Mouse (Mus musculus) midbrain, embryonic 13.5 days (tissue): Measurements from ENCODE around the gene Iqcn. TPM values are rescaled to one million over a fixed set of nuclear protein-coding genes. Genes with fewer than 3 reads are reported as not detected.
A peak's percentile ranks its signal among the peaks of the same experiment; 100 is the strongest.

ENCODE experiments used
- ATAC-seq: fragments of 200-750 bp; cut with Nextera tagmentation; 2 replicates; pipeline ENCODE4 v1.8.0; 2017; ENCODE audit warnings: mild to moderate bottlenecking, moderate TSS enrichment, moderate library complexity
- H3K27ac ChIP-seq: fragments of 300-500 bp; sonication (generic); 2 replicates; pipeline ENCODE4 v1.5.1; 2015; ENCODE audit warnings: inconsistent platforms, mild to moderate bottlenecking, moderate library complexity
- H3K27me3 ChIP-seq: fragments of 300-500 bp; sonication (generic); 2 replicates; pipeline ENCODE4 v1.6.1; 2015; ENCODE audit warnings: mild to moderate bottlenecking, inconsistent platforms
- H3K36me3 ChIP-seq: fragments of 300-500 bp; sonication (generic); 2 replicates; pipeline ENCODE4 v1.6.1; 2015; ENCODE audit warnings: mild to moderate bottlenecking, inconsistent platforms
- H3K4me1 ChIP-seq: fragments of 300-500 bp; sonication (generic); replicated peaks from 2 replicates; pipeline ENCODE4 v1.6.1; 2015; ENCODE audit warnings: inconsistent platforms
- H3K4me2 ChIP-seq: fragments of 300-500 bp; sonication (generic); replicated peaks from 2 replicates; pipeline ENCODE4 v1.6.1; 2015; ENCODE audit warnings: moderate library complexity, mild to moderate bottlenecking, inconsistent platforms
- H3K4me3 ChIP-seq: fragments of 300-500 bp; sonication (generic); replicated peaks from 2 replicates; pipeline ENCODE4 v1.5.1; 2015; ENCODE audit warnings: mild to moderate bottlenecking, inconsistent platforms
- H3K9ac ChIP-seq: fragments of 300-500 bp; sonication (generic); replicated peaks from 2 replicates; pipeline ENCODE4 v1.6.1; 2015; ENCODE audit warnings: mild to moderate bottlenecking, inconsistent platforms
- H3K9me3 ChIP-seq: fragments of 300-500 bp; sonication (generic); 2 replicates; pipeline ENCODE4 v1.6.1; 2016; ENCODE audit warnings: mild to moderate bottlenecking, inconsistent platforms
- WGBS: fragments of 180-500 bp; shearing (Covaris S2); methylation state at CpG from one replicate; pipeline ENCODE4 v1.1.7; 2015; 5-methylcytosine and 5-hydroxymethylcytosine counted together
- polyA plus RNA-seq: library from polyadenylated mRNA; unstranded; fragments of >200 nt; fragmentation: Nextera tagmentation; extraction: Ambion mirVana; gene quantifications from 2 replicates; pipeline ENCODE4 v1.2.1, GENCODE M21; 2015

The Iqcn gene
- polyA plus RNA-seq, 1 experiment from 2014 or later: 0.07 TPM

DNA sequence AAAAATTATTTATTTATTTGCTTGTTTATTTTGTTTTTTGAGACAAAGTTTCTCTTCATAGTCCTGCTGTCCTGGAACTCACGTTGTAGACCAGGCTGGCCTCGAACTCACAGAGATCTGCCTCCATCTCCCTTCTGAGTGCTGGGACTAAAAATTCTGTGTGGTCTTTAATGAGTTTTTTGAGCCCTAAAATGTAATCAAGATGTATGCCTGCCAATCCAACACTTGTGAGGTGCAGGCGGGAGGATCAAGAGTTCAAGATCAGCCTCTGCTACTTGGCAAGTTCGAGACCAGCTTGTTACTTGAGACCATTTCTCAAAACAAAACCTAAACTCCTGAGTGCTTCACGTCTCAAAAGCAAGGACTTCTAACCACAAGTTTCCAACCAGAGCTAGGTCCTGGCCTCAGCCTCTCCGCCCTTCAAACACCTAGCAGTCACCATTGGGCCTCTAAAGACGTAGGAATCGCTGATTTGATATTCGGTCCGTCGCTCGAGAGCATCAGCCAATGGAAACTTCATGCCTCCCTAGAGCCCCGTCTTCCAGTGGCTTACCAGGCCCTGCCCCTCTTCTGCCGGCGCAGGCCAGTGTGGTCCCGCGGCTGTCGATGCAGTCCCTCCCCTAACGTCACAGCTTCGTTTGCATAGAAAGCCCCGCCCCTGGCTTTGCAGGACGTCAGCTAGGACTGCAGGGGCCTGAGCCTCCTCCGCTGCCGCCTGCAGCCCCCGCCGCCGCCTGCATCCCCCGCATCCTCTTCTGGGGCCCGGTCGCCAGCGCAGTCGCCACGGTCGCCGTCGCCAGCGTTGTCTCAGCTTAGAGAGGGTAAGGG, 51.0 kb downstream of the Iqcn start, which contains the start of gene Rab3a:
Gene Rab3a (plus strand): TSS at position 637 of the 828 bp plus-strand sequence.
- peak within 1 kb of the TSS; percentile 84 for H3K9ac ChIP-seq
- H3K27me3 ChIP-seq: peaks cover under 1% of the 10 kb centered on the region; the same call in 1 of the 2 replicates
- peak within 1 kb of the TSS; percentile 93 for H3K4me2 ChIP-seq
- peak within 1 kb of the TSS; percentile 92 for H3K27ac ChIP-seq
- peaks cover 34% of the 10 kb centered on the region for H3K4me1 ChIP-seq
- H3K36me3 ChIP-seq: peaks cover 31% of the 10 kb centered on the region
- peak; percentile 98 for ATAC-seq
- 9% methylated on average over 37 of the region's 37 CpGs for WGBS
- H3K9me3 ChIP-seq: no peaks in the 10 kb centered on the region
- H3K4me3 ChIP-seq: peak within 1 kb of the TSS; percentile 79

DNA sequence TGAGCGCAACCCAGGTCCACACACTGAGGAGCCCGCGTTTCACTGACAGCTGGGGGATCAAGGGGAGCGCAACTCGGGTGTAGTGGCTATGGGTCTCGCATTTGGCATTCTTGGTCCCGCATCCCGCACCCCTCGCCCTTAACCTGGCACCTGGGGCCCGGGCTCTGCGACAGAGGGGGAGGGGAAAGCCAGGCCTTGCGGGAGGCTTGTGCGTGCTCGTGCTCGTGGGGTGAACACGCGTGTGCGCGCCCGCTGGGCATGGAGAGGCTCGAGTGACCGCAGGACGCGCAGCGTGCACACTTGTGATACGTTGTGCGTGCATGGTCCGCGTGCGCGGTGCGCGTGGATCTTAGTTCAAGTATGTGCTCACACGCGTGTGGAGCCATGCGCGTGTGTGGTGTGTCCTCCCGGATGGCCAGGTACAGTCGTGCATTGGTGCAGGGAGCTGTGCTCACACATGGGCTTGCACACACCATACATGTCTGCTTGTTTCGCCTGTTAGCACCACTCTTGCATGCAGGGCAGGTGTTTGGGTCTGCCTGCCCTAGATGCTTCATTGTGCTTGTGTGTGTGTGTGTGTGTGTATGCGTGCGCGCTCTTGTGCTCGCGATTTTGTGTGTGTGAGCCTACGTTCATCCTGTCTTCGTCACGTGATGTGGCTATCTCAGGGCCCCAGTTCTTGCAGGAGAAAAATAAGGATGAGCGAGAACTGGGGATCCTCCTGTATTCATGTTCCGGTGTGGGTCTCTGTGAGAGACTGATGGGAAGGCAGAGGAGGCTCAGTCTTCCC, 51.8 kb downstream of the Iqcn start:
- peaks cover 42% of the 10 kb centered on the region for H3K4me1 ChIP-seq
- no peaks in the 10 kb centered on the region for H3K27me3 ChIP-seq
- H3K9me3 ChIP-seq: no peaks in the 10 kb centered on the region
- 15% methylated on average over 50 of the region's 50 CpGs for WGBS
- peak overlapping the region; percentile 92 for H3K27ac ChIP-seq
- peak overlapping the region; percentile 79 for H3K4me3 ChIP-seq
- peak; percentile 43 for ATAC-seq
- H3K9ac ChIP-seq: peak overlapping the region; percentile 84
- peaks cover 32% of the 10 kb centered on the region for H3K36me3 ChIP-seq
- peak overlapping the region; percentile 93 for H3K4me2 ChIP-seq

DNA sequence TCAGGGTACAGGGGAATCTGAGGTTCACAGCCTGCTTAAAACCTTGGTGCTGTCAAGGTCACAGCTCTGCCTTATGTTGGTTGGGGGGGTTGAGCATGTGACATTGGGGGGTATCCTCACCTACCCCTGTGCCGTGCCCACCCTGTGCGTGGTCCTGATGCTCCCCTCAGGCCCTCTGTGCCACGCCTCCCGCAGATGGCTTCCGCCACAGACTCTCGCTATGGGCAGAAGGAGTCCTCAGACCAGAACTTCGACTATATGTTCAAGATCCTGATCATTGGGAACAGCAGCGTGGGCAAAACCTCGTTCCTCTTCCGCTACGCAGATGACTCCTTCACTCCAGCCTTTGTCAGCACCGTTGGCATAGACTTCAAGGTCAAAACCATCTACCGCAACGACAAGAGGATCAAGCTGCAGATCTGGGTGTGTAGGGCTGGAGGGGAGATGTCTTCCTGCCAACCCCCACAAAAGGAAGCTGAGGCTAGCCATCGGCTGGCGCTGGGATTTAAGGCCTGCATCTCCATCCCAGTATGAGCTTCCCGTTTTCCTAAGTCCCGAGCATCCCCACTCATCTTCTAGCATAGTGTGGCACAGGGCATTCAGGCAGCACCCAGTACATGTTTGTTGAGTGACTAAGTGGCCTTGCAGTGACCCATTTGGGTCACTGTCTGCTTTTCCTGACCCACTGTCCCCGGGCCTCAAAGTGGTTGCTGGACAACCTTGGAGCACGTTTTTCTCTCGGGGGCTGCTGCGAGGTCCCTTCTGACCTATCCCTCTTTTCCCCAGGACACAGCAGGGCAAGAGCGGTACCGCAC, 52.6 kb downstream of the Iqcn start:
- Histone ChIP-seq H3K9ac (peak overlapping the region; percentile 84), H3K4me2 (peak overlapping the region; percentile 93), H3K27me3 (no peaks in the 10 kb centered on the region), H3K36me3 (peaks cover 32% of the 10 kb centered on the region), H3K4me1 (peaks cover 47% of the 10 kb centered on the region), H3K4me3 (peak overlapping the region; percentile 79), H3K9me3 (no peaks in the 10 kb centered on the region), H3K27ac (no peak overlapping the region)
- ATAC-seq: no peak
- 85% methylated on average over 24 of the region's 24 CpGs for WGBS

DNA sequence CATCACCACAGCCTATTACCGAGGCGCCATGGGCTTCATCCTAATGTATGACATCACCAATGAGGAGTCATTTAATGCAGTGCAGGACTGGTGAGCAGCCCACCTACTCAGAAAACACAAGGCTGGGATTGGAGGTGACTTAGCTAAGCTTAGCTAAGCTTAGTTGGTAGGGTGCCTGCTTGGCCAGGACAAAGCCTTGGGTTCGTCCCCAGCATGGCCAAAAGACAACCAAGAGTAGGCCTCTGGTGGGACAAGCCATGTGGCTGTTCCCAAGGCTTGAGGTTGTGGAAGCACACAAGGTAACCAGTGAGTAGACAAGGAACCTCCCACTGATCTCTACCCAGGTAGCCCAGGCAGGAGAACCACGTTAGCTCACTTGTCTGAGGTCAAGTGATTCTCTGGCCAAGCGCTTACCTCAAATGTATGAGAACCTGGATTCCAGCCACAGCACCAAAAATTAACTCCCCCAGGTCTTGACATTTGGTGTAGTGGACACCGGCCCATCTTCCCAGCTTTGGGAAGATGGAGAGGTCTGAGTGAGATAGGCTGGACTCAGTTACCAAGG, 53.3 kb downstream of the Iqcn start:
- no peak overlapping the region for H3K4me2 ChIP-seq
- H3K27me3 ChIP-seq: no peaks in the 10 kb centered on the region
- ATAC-seq: no peak
- 87% methylated on average over 6 of the region's 6 CpGs for WGBS
- no peak overlapping the region for H3K4me3 ChIP-seq
- H3K9ac ChIP-seq: no peak overlapping the region
- H3K27ac ChIP-seq: no peak overlapping the region
- H3K9me3 ChIP-seq: no peaks in the 10 kb centered on the region
- peaks cover 32% of the 10 kb centered on the region for H3K36me3 ChIP-seq
- H3K4me1 ChIP-seq: peaks cover 52% of the 10 kb centered on the region

DNA sequence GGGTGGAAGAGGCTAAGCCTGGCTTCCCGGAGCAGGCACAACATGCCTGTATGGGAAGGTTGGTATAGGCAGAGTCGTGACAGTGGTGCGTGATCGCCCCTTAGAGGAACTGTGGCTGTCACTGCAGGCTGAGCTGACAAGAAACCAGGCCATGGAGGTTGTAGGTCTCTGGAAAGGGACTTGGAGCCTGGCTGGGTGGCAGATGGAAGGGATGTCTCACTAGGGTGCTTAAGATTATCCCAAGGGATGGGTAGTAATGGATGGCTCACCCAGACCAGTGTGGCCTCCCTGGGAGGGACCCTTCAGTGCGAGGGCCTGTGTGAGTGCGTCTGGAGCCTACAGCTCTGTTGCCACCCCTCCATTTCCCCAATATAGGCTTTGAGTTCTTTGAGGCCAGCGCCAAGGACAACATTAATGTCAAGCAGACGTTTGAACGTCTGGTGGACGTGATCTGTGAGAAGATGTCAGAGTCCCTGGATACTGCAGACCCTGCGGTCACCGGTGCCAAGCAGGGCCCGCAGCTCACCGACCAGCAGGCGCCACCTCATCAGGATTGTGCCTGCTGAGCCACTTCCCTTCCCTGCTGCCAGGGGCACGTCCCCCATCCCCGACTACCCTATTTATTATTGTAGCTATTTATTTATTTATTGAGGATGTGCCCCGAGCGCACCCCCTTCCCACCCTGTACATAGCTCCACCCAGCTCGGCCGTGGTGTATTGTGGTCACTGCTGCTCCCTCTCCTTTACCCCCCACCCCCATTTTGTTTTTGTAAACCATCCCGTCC, 54.5 kb downstream of the Iqcn start:
- H3K4me2 ChIP-seq: no peak overlapping the region
- H3K9me3 ChIP-seq: no peaks in the 10 kb centered on the region
- no peak for ATAC-seq
- no peak overlapping the region for H3K4me3 ChIP-seq
- no peak overlapping the region; the same call in 1 of the 2 replicates for H3K9ac ChIP-seq
- H3K4me1 ChIP-seq: peaks cover 53% of the 10 kb centered on the region
- H3K27me3 ChIP-seq: no peaks in the 10 kb centered on the region
- no peak overlapping the region for H3K27ac ChIP-seq
- H3K36me3 ChIP-seq: peaks cover 32% of the 10 kb centered on the region
- WGBS: 69% methylated on average over 22 of the region's 22 CpGs

DNA sequence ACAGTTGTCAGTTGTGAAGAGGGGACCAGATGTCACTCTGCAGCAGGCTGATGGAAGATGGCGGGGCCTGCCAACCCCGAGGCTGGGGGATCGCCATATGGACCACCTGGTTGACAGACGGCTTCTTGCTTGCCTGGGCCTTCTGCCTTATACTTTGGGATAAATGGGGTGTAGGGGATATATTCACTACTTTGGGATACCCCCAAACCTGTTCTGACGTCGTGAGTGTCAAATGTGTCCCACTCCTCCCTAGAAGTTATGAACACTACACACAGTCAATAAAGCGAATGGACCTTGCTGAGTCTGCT, 55.0 kb downstream of the Iqcn start:
- ATAC-seq: no peak
- H3K27ac ChIP-seq: no peak overlapping the region
- WGBS: 88% methylated on average over 7 of the region's 7 CpGs

DNA sequence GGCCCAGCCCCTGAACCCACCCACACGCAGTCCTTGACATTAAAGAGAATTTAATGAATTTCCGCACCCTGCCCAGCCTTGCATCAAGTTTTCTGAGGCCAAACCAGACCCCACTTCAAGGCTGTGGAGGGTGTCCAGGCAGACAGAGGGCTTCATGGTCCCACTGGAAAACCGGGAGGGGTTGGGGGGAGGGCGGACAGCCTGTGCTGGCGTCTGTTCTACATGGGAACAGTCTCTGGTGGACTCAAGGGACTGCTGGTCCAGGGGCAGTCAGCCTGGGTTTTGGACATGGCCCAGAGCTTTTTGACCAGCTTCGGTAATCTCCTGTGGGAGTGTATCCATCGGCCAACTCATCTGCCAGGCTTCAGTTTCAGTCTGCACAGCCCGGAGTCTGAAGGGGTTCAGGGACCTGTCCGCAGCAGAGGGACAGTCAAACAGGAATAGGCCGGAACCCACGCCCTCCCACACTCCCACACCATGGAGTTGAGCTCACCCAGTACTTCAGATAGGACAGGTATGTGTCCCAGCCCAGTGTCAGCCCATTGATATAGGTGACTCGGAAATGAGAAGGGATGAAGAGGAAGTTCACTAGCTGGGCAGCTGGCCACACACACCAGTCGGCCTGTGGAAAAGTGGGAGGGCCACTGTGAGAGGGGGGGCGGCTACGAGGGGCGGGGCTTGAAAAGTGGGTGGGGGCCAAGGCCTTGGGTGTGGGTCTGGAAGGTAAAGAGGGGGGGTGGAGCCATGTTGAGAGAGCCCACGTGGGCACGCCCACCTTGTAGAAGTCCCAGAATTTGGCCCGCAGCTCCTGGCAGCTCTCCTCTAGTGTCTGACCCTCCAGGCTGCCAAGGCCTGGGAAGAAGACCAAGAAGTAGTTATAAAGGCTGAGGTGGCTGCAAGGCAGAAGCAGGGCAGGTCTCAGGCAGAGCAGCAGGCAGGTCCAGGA, 55.6 kb downstream of the Iqcn start:
- Histone ChIP-seq H3K9me3 (no peaks in the 10 kb centered on the region), H3K36me3 (peaks cover 32% of the 10 kb centered on the region), H3K9ac (0 out of 2 replicates have a peak overlapping the region, but pooled peaks have one; percentile 28), H3K4me1 (peaks cover 53% of the 10 kb centered on the region), H3K4me2 (peak overlapping the region; percentile 99), H3K27me3 (no peaks in the 10 kb centered on the region), H3K27ac (no peak overlapping the region; the same call in 1 of the 2 replicates), H3K4me3 (no peak overlapping the region)
- ATAC-seq: no peak
- WGBS: 73% methylated on average over 19 of the region's 19 CpGs

More for the DNA sequence above, 55.0 kb downstream of the Iqcn start:
- H3K36me3 ChIP-seq: peaks cover 32% of the 10 kb centered on the region
- H3K27me3 ChIP-seq: no peaks in the 10 kb centered on the region
- no peak overlapping the region for H3K4me3 ChIP-seq
- H3K4me2 ChIP-seq: no peak overlapping the region
- H3K9me3 ChIP-seq: no peaks in the 10 kb centered on the region
- peaks cover 53% of the 10 kb centered on the region for H3K4me1 ChIP-seq
- no peak overlapping the region for H3K9ac ChIP-seq

DNA sequence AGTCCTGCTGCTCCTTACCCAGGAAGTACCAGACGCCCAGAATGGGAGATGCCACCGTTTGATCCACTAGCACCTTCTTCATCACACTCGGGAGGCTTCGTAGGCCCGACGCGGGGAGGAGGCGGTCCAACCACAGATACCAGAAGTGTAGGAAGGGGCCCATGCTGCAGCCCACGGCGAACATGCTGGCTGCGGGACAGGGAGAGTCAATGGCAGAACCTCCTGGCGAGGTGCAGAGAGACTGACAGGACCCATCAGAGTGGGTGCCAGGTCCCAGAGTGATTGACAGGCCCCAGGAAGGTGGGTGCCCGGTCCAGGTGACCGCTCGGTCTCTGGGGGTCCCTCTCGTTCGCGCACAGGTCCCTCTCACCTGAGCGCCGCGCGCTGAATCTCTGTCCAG, 57.1 kb downstream of the Iqcn start:
- 1% methylated on average over 22 of the region's 22 CpGs for WGBS
- no peak for ATAC-seq
- H3K36me3 ChIP-seq: peaks cover 35% of the 10 kb centered on the region
- H3K4me3 ChIP-seq: peak overlapping the region; percentile 73
- peak overlapping the region; percentile 99 for H3K4me2 ChIP-seq
- no peaks in the 10 kb centered on the region for H3K9me3 ChIP-seq
- no peaks in the 10 kb centered on the region for H3K27me3 ChIP-seq
- H3K4me1 ChIP-seq: peaks cover 48% of the 10 kb centered on the region
- peak overlapping the region; percentile 80 for H3K27ac ChIP-seq
- peak overlapping the region; percentile 88 for H3K9ac ChIP-seq

DNA sequence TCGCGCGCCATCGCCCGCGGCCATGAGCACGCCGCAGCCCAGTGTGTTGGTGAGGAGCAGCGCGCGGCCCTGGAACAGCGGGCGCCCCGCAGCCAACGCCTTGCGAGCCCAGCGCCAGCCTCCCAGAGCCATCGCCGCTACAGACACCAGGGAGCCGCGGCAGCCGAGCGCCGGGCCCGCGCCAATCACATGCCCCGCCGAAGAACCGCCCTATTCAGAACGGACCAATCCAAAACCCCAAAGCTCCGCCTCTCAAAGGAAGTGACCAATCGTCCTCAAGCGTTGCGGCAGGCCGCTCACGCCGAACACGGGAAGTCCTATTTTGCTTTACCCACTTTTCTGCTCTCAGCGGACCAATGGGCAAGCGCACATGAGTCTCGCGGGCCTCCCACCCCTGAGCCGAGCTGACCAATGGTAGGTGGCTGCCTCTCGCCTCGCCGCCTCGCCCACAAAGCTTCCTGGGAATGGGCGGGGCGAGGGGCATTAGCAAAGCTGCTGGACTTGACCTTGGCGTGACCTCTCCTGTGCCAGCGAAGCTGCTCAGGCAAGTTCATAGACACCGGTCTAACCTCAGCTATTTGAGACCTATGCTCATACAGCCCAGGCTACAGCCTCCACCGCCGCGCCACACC, 57.6 kb downstream of the Iqcn start, which contains the start of gene Mpv17l2:
Gene Mpv17l2 (minus strand): TSS at position 172 of the 632 bp plus-strand sequence.
- peak; percentile 96 for ATAC-seq
- Histone ChIP-seq H3K4me3 (peak within 1 kb of the TSS; percentile 73), H3K9me3 (no peaks in the 10 kb centered on the region), H3K27ac (peak within 1 kb of the TSS; percentile 80), H3K36me3 (peaks cover 35% of the 10 kb centered on the region), H3K4me1 (peaks cover 45% of the 10 kb centered on the region), H3K4me2 (peak within 1 kb of the TSS; percentile 99), H3K27me3 (peaks cover 3% of the 10 kb centered on the region; the same call in 1 of the 2 replicates), H3K9ac (peak within 1 kb of the TSS; percentile 88)
- WGBS: under 1% methylated on average over 55 of the region's 55 CpGs

DNA sequence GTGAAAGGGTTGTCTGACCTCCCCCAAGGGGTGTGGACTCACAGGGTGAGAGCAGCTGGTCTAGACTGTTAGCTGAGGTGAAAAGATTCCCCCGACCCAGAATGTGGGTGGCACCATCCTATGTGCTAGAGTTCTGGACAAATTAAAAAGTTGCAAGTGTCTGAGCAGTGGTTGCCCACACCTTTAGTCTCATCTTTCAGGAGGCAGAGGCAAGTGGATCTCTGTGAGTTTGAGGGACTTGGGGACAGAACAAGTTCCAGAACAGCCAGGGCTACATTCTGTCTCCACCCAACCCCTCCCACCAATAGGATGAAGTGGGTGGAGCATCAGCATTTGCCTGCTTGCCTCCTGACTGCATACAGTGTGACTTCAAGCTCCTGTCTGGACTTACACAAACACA, 58.9 kb downstream of the Iqcn start:
- H3K4me2 ChIP-seq: no peak overlapping the region
- H3K4me1 ChIP-seq: peaks cover 48% of the 10 kb centered on the region
- no peak overlapping the region for H3K4me3 ChIP-seq
- peaks cover 13% of the 10 kb centered on the region for H3K27me3 ChIP-seq
- no peak overlapping the region for H3K9ac ChIP-seq
- no peak overlapping the region for H3K27ac ChIP-seq
- ATAC-seq: no peak
- WGBS: 77% methylated on average over 1 of the region's 1 CpGs
- no peaks in the 10 kb centered on the region for H3K9me3 ChIP-seq
- peaks cover 23% of the 10 kb centered on the region for H3K36me3 ChIP-seq
